Mouse (Mus musculus) intestine, postnatal 0 days (tissue): ENCODE data around the gene Tmsb10. TPM values are rescaled to one million over a fixed set of nuclear protein-coding genes. Genes with fewer than 3 reads are reported as not detected.
A peak's percentile ranks its signal among the peaks of the same experiment; 100 is the strongest.

Experiments used
- ATAC-seq: fragments of 200-750 bp; cut with Nextera tagmentation; 2 replicates; pipeline ENCODE4 v1.8.0; 2017; ENCODE audit warnings: mild to moderate bottlenecking, moderate TSS enrichment, moderate library complexity
- H3K27ac ChIP-seq: fragments of 300-500 bp; sonication (generic); 2 replicates; pipeline ENCODE4 v1.5.1; 2014; ENCODE audit warnings: mild to moderate bottlenecking, low read depth, low read length, moderate library complexity
- H3K27me3 ChIP-seq: fragments of 300-500 bp; sonication (generic); replicated peaks from 2 replicates; pipeline ENCODE4 v1.6.1; 2014; ENCODE audit warnings: low read length, mixed read lengths; ENCODE audit not compliant: control insufficient read depth, insufficient read depth
- H3K36me3 ChIP-seq: fragments of 300-500 bp; sonication (generic); 2 replicates; pipeline ENCODE4 v1.6.1; 2014; ENCODE audit warnings: mild to moderate bottlenecking, moderate library complexity; ENCODE audit not compliant: control insufficient read depth, insufficient read depth
- H3K4me1 ChIP-seq: fragments of 300-500 bp; sonication (generic); replicated peaks from 2 replicates; pipeline ENCODE4 v1.6.1; 2014; ENCODE audit warnings: antibody characterized with exemption, low read length, mixed read lengths; ENCODE audit not compliant: control insufficient read depth, insufficient read depth
- H3K4me2 ChIP-seq: fragments of 300-500 bp; sonication (generic); replicated peaks from 2 replicates; pipeline ENCODE4 v1.6.1; 2014; ENCODE audit warnings: low read depth, mild to moderate bottlenecking, moderate library complexity
- H3K4me3 ChIP-seq: fragments of 300-500 bp; sonication (generic); 2 replicates; pipeline ENCODE4 v1.5.1; 2014; ENCODE audit warnings: low read depth, low read length
- H3K9ac ChIP-seq: fragments of 300-500 bp; sonication (generic); 2 replicates; pipeline ENCODE4 v1.6.1; 2014; ENCODE audit warnings: mild to moderate bottlenecking, low read depth, low read length
- H3K9me3 ChIP-seq: fragments of 300-500 bp; sonication (generic); 2 replicates; pipeline ENCODE4 v1.6.1; 2016; ENCODE audit warnings: mixed run types; ENCODE audit not compliant: control insufficient read depth
- CTCF ChIP-seq: sonication (generic); IDR thresholded peaks from 2 replicates; pipeline ENCODE4 v1.5.1; 2016; ENCODE audit warnings: low read depth, mild to moderate bottlenecking, control low read depth, antibody characterized with exemption, moderate library complexity
- WGBS: fragments of 180-500 bp; shearing (Covaris S2); extraction: QIAGEN DNeasy Blood & Tissue Kit; methylation state at CpG from one replicate; pipeline ENCODE4 v1.1.7; 2014; 5-methylcytosine and 5-hydroxymethylcytosine counted together
- polyA plus RNA-seq: library from polyadenylated mRNA; unstranded; fragments of >200 nt; fragmentation: Nextera tagmentation; extraction: Ambion mirVana; gene quantifications from 2 replicates; pipeline ENCODE4 v1.2.1, GENCODE M21; 2015

Tmsb10 gene
- polyA plus RNA-seq, 1 experiment from 2014 or later = 3,323 TPM

- peak overlapping the region; percentile 72 for H3K4me2 ChIP-seq
- peaks cover 9% of the 10 kb centered on the region; the same call in 1 of the 2 replicates for H3K4me1 ChIP-seq
- H3K36me3 ChIP-seq = no peaks in the 10 kb centered on the region
- under 1% methylated on average over 67 of the region's 75 CpGs for WGBS
- H3K27me3 ChIP-seq = no peaks in the 10 kb centered on the region
- peak overlapping the region; percentile 85 for H3K9ac ChIP-seq
- 0 out of 2 replicates have a peak, but pooled peaks have one; percentile 7 for TF ChIP-seq CTCF
- H3K9me3 ChIP-seq = no peaks in the 10 kb centered on the region
- peak overlapping the region; percentile 93 for H3K27ac ChIP-seq
- peak; percentile 68 for ATAC-seq
- peak overlapping the region; percentile 90 for H3K4me3 ChIP-seq
These were observed 589 bp downstream of the Tmsb10 start for GRCm38 (mm10) chr6:72957676-72958641.

GRCm38 (mm10) chr6:72957093-72957435 lies 1.5 kb downstream of the Tmsb10 start:
- Histone ChIP-seq H3K27ac (no peak overlapping the region), H3K27me3 (no peaks in the 10 kb centered on the region), H3K9me3 (no peaks in the 10 kb centered on the region), H3K36me3 (no peaks in the 10 kb centered on the region), H3K9ac (0 out of 2 replicates have a peak overlapping the region, but pooled peaks have one; percentile 7), H3K4me1 (peaks cover 9% of the 10 kb centered on the region; the same call in 1 of the 2 replicates), H3K4me2 (peak overlapping the region; percentile 72), H3K4me3 (peak overlapping the region; percentile 90)
- ATAC-seq = no peak
- no peak for TF ChIP-seq CTCF
- WGBS = 2% methylated on average over 14 of the region's 14 CpGs

DNA sequence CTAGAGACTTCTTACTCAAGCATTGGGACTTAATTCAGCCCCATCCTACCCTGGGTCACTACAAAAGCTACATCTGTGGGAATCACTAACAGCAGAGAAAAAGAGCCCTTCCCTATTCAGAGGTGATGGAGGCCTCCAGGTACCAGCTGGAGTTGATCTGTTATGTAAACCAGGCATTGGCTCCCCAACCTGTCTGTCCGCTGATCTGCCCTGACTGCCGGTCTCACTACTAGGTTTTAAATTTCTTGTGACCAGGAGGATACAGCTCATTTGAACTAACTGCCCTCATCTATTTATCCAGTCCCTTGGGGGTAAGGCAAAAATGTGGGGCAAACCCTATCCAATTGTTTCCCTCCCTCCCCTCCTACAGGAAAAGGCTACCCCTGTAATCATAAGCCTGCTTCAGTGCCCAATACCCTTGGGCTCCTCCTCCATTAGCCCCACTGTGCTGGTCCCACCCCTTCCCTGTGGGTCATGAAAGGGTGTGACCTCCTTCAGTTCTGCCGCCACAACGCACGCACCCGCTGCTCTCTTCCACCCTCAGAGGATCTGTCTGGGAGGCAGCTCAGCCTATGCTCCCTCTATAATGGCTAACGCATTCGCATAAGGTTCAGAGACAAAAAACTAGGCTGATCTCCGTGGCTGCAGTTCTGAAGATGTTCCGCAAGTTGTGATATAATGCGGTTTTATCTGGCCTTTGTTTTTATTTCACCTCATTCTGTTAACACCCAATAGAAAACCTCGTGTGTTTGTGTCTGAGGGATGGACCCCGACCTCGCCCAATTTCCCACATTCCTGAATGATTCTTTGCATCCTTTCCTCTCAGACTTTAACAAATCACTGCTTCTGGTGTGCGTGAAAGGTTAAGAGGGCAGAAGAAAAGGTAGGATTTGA lies 2.1 kb downstream of the Tmsb10 start:
- Histone ChIP-seq H3K9ac (peak overlapping the region; percentile 7; the same call in 1 of the 2 replicates), H3K9me3 (no peaks in the 10 kb centered on the region), H3K4me2 (peak overlapping the region; percentile 72), H3K36me3 (no peaks in the 10 kb centered on the region), H3K27ac (no peak overlapping the region), H3K27me3 (no peaks in the 10 kb centered on the region), H3K4me1 (peaks cover 9% of the 10 kb centered on the region; the same call in 1 of the 2 replicates), H3K4me3 (peak overlapping the region; percentile 90)
- 8% methylated on average over 15 of the region's 15 CpGs for WGBS
- no peak for TF ChIP-seq CTCF
- ATAC-seq = no peak

DNA sequence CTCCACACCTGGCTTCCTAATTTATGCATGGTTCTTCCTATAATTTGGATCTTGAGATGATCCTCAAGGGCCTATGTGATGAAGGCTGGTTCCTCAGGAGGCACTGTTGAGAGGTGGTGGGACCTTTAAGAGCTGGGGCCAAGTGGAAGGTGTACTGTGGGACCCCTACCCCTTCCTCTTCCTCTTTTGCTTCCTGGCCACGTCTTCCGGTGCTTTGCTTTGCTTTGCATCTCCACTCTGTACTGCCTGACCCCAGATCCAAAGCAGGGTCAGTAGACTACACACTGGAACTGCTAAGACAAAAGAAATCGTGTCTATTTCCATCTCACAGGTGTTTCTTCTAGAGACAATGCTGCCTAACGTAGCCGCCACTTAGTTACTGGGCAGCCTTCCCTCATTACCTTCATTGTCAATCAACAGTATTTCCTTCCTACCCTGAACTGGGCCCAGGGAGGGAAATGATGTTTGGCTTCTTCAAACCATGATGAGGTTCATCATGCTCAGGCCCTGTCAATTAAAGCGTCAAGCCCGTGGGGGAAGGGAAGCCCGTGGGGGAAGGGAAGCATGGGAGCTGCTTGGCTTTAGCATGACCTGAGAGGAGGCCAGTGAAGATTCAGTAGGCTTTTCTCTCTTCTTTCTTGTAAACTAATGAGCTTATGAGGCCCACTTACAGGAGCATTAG lies 2.9 kb downstream of the Tmsb10 start:
- 56% methylated on average over 8 of the region's 8 CpGs for WGBS
- Histone ChIP-seq H3K4me2 (peak overlapping the region; percentile 72), H3K27me3 (no peaks in the 10 kb centered on the region), H3K36me3 (no peaks in the 10 kb centered on the region), H3K4me3 (peak overlapping the region; percentile 90; the same call in 1 of the 2 replicates), H3K27ac (no peak overlapping the region), H3K9ac (no peak overlapping the region), H3K4me1 (0 out of 2 replicates have a peak, but pooled peaks cover 4% of the 10 kb centered on the region), H3K9me3 (no peaks in the 10 kb centered on the region)
- ATAC-seq = no peak
- no peak for TF ChIP-seq CTCF

- no peak overlapping the region for H3K9ac ChIP-seq
- 75% methylated on average over 7 of the region's 7 CpGs for WGBS
- no peak for ATAC-seq
- H3K36me3 ChIP-seq = no peaks in the 10 kb centered on the region
- H3K4me1 ChIP-seq = 0 out of 2 replicates have a peak, but pooled peaks cover 4% of the 10 kb centered on the region
- H3K27ac ChIP-seq = no peak overlapping the region
- no peaks in the 10 kb centered on the region for H3K27me3 ChIP-seq
- H3K9me3 ChIP-seq = no peaks in the 10 kb centered on the region
- H3K4me2 ChIP-seq = no peak overlapping the region
- no peak for TF ChIP-seq CTCF
- no peak overlapping the region for H3K4me3 ChIP-seq
These were observed 3.8 kb downstream of the Tmsb10 start for GRCm38 (mm10) chr6:72954786-72955185.
